Mouse (Mus musculus): Measurements from ENCODE around the gene Fuca2. TPM values are rescaled to one million over a fixed set of nuclear protein-coding genes. Genes with fewer than 3 reads are reported as not detected.
A peak's percentile ranks its signal among the peaks of the same experiment; 100 is the strongest.

Fuca2 gene
- total RNA-seq, 1 experiment from 2014 or later, result 95.9 TPM

DNA sequence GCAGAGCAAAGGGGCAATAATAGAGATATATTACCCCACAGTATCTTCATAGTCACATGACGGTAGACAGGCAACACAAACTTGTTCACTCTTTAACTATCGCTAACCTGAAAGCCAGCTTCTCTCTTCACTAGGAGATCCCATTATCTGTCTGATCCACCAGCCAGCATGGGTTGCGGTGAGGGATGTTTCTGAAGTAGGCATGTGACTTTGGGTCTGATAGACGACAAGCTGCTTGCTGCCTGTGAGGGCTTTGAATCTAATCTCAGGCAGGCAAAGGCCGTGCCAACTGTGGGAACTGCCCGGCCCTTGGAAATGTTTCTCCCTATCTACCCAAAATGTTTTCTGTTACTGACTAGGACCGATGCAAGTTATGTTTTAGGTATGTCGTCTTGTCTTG lies 3.0 kb downstream of the Fuca2 start:
- ATAC-seq (replicated peaks; ENCODE audit: insufficient number of reproducible peaks, low FRiP score, low TSS enrichment, poor library complexity, severe bottlenecking), result no peak

DNA sequence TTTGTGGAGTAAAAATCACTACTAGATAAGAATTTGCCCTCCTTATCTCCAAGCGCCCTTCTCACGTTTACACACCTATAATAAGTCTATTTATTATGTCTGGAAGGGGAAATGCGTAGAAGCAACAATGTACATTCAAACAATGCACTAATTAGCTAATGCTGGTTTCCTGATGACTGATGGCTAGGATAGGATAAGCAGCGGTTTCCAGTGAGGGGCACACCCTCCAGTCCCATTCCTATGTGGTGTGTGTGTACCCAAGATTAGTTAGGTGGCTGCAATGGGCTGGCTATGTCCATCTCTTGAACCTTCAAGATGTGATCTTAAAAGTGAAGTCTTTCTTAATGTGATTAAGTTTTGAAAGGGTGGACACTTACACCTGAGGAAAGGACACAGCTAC lies 22.5 kb downstream of the Fuca2 start:
- no peak for ATAC-seq (replicated peaks; ENCODE audit: insufficient number of reproducible peaks, low FRiP score, low TSS enrichment, poor library complexity, severe bottlenecking)

DNA sequence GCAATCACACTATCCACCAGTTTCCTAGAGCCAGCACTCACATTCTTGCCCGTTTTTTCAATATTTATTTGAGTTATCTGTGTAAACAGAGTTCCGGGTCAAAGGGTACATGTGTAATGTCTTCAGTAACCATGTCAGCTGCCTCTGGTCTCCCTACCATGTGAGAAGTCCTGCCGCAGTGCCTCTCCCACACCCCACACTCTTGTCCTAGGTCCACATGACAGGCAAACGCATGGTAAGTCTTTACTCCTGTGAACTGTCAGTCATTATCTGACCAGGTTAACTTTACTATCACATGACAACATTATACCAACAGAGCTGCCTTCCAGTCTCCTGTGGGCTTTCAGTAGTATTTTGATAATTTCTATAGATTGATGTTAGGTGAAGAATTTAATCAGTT lies 28.8 kb downstream of the Fuca2 start:
- ATAC-seq (replicated peaks; ENCODE audit: insufficient number of reproducible peaks, low FRiP score, low TSS enrichment, poor library complexity, severe bottlenecking), result no peak

DNA sequence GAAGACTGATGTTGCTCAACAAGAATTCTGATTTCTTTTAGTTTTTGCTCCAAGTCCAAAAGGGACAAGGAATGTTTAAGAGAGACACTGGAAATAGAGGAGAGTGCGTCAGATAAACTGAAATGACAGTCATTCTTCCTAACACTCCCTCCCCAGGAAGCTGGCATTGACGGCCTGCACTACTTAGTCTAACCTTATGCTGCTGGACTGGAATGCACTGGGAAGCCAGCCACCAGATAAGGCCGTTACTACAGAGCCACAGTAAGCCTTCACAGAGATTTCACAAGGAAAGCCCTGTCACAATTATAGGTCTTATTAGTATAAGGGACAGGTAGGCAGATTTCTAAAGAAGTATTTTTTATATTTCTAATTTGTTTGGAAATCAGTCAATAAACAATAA lies 35.4 kb downstream of the Fuca2 start:
- no peak for ATAC-seq (replicated peaks; ENCODE audit: insufficient number of reproducible peaks, low FRiP score, low TSS enrichment, poor library complexity, severe bottlenecking)

DNA sequence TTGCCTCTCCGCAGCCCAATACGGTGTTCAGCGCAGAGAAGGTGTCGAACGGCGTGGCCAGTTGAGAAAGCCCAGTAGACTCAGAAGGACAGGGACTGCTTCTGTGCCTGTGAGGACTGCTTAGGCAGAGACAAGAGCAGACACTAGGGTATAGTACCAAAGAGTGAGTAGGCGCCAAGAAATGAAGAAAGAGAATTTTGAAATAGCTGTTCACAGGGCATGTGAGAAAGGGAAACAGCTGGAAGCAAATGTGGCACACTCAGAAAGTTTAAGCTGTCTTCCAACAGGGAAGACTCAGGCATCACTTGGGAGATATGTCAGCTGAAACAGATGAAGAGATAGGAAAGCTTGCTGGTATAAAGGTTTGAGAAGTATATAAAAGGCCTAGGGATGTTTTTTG lies 37.4 kb downstream of the Fuca2 start:
- ATAC-seq (replicated peaks; ENCODE audit: insufficient number of reproducible peaks, low FRiP score, low TSS enrichment, poor library complexity, severe bottlenecking), result no peak

DNA sequence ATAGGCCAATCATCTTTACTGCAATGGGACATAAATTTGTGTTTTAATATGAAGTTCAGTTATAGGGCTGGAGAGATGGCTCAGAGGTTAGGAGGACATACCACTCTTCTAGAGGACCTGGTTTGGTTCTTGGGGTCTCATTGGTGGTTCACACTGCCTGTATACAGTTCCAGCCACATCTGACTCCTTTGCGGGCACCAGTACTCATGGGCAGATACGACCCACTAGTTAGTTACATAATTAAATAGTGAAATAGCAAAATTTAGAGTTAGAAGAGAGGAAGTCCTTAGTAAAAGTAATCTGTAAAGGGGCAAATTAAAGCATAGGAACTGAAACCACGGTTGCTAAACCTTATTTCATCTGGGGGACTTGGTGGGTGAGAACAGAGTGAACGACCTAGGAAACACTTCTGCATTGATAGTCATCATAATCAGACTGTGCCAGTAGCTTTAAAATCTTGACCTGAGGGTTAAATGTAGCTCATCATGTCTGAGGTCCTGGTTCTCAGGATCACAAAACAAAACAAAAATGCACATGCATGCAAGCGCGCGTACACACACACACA lies 40.5 kb downstream of the Fuca2 start:
- peak; percentile 63; the same call in 1 of the 2 replicates for ATAC-seq (replicated peaks; ENCODE audit: insufficient number of reproducible peaks, low FRiP score, low TSS enrichment, poor library complexity, severe bottlenecking)

DNA sequence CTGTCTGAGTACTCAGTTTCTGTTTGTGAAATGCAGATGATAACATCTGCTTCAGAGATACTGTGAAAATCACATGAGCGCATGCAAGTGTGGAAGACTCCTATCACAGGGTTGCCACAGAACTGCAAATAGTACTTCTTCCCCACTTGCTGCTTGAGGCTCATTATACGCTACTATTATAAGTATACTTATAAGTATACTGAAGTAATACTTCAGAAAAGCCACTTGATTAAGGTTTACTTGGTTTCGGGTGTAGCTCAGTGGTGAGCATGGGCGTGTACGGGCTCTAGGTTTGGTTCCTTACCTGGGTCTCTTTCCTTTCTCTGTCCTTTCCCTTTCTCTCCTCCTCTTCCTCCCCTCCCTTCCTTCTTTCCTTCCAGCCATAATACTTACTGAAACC lies 42.4 kb downstream of the Fuca2 start:
- no peak for ATAC-seq (replicated peaks; ENCODE audit: insufficient number of reproducible peaks, low FRiP score, low TSS enrichment, poor library complexity, severe bottlenecking)

DNA sequence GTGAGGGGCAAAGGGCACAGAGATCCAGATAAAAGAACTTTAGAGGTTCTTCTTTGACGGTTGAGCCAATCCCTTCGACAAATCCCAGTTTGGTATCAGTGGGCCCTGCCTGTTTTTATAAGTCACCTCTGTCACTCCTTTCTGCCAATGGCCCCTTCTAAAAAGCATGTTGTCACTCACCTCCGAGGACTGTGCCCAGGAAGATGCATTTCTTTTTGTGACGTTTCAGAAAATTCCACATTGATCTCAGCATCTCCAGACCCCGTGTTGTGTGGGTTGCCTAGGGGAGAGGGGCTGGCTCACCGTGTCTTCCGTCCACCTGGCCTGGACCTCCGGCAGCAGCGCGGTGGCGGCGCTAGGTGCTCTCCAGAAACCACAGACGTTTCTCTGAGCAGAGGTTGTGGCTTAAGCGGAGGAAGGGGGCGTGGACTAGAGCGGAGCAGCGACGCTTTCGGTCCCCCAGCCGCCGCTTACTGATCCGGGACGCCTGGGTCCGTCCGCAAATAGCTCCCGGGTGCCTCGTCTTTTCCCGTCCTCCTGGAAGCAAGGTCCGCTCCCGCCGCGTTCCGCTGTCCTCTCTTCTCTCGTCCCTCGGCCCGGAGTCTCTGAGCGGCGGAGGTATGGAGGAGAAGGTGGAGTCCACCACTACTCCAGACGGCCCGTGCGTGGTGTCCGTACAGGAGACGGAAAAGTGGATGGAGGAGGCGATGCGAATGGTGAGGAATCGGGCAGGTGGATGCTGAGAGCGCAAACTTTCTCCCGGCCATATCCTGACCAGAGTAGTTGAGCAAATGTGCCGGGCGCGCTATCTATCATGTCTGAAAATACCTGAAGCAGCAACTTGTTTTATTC lies 53.5 kb downstream of the Fuca2 start, which contains the start of the genes Adat2 and Pex3:
TSS of gene Adat2 (plus strand) at position 249 of the 852 bp plus-strand sequence.
TSS of gene Pex3 (minus strand) at position 497 of the 852 bp plus-strand sequence.
- peak; percentile 98 for ATAC-seq (replicated peaks; ENCODE audit: insufficient number of reproducible peaks, low FRiP score, low TSS enrichment, poor library complexity, severe bottlenecking)

DNA sequence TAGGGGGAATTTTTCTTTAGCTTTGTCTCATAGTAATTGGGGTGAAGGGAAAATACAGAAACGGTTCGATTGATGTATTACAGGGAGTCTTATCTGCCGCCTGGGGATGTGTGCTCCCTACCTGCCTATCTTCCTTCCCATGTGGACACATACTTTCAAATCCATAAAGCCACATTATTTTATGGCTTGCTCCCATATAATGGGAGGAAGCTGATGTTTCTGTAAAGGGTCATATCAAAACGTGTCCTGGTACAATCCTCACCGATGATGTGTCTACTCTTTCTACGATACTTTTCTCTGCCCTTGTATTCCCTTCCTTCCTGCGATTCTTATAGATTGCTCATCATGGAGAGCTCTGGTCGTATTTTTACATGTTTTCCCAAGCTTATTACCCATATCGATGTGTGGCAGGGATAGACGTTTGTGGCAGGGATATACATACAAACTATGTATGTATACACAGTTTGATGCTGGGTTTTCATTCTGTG lies 54.2 kb downstream of the Fuca2 start:
- ATAC-seq (replicated peaks; ENCODE audit: insufficient number of reproducible peaks, low FRiP score, low TSS enrichment, poor library complexity, severe bottlenecking), result no peak

DNA sequence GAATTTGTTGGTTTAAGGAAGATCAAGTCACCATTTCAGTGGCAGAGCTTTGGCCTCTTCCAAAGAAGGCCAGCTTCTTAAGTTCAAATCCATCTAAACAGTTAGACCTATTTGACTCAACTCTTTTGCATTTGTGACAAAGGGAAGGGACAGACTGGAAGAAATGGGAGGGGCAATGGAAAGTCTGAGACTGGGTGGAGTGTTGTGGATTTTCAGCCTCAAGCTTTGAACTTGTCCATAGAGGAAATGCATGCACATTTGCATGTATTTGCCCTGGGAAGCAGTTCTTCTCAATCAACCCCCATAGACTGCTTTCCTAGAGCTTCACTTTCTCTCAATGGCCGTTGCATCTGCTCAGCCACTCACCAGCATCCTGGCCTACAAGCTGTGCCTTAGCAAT lies 55.0 kb downstream of the Fuca2 start:
- no peak for ATAC-seq (replicated peaks; ENCODE audit: insufficient number of reproducible peaks, low FRiP score, low TSS enrichment, poor library complexity, severe bottlenecking)

DNA sequence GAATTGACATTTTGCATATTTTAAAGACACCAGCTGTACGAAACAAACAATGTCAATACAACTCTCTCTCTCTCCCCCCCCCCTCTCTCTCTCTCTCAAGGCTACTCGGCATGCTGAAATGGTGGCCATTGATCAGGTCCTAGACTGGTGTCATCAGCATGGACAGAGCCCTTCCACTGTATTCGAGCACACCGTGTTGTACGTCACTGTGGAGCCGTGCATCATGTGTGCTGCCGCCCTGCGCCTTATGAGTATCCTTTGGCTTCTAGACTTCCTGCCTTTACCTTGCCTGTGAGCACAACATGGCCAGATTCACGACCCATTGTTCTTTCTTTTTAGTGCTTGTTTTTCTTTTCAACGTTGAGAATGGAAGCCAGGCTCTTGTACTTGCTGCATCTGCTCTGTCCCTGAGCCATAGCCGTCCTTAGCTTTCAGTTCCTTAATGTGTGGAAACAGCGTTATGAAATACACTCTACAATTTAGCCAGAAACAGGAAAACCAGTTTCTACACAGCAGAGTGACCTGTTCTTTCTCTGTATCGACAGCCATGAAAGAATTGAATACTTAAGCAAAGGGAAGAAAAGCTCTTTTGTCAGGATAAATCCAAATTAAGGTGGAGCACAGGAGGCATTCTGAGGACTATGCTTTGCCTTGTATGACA lies 60.8 kb downstream of the Fuca2 start:
- ATAC-seq (replicated peaks; ENCODE audit: insufficient number of reproducible peaks, low FRiP score, low TSS enrichment, poor library complexity, severe bottlenecking), result peak; percentile 70

DNA sequence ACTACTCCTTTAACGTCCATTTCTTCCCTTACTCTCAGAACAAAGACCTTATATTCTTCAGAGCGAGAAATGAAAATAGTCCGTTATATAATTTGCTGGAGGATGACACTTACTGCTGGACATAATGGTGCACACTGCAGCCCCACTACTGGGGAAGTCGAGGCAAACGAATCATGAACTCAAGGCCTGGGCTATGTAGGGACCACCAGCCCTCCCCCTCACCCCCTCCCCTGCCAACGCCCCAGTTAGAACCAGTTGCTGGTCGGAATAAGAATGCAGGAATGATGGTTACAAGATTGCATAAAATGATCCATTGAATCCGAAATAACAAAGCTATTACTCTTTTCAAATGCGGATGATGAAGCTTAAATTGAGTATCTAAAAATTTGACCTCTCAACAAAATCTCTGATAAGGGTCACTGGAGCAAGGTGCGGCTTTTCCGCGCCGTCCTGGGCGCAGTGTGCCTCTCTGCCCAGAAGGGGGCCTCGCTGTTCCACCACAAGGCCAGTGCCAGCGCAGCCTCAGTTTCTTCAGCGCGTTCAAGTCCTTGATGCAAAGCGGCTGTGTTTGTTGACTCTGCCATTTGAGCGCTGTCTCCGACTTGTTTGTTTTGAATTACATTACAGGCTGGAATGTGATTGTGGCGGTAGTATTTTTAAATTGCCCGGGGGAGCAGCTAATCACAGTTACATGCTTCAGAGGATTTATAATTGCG lies 65.2 kb downstream of the Fuca2 start:
- ATAC-seq (replicated peaks; ENCODE audit: insufficient number of reproducible peaks, low FRiP score, low TSS enrichment, poor library complexity, severe bottlenecking), result no peak

DNA sequence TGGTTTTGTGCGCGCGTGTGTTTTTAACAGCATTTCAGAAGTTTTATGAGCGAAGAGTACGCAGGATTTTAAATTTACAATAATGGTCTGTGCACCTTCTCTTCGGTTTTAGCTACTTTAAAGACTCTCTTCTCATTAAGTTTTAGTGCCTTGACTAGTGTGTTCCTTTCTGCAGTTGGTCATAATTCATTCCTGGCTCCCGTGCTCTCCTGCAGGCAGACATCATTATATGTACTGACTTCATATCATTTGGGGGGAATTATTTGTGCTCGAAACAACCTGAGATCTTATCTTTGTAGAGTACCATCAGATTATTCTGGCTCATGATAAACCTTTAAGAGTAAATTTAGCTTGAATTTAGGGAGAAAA lies 65.7 kb downstream of the Fuca2 start:
- no peak for ATAC-seq (replicated peaks; ENCODE audit: insufficient number of reproducible peaks, low FRiP score, low TSS enrichment, poor library complexity, severe bottlenecking)

DNA sequence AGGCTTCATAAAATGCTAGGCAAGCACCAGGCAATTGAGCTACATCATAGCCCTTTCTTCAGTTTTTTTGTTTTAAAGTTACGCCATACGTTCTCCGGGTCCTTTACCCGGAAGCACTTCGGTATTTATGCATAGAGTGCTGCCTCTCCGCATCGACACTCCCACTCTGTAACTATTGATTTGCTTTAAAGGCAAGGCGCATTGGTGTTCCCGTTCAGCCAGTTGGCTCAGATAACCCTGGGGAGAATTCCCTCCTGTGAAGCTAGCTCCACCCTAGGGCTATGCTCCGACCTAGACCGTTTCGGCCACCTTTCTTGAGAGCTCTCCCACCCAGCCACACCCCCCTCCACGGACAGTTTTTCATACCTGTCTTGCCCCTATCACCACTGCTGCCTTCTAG lies 67.1 kb downstream of the Fuca2 start:
- no peak for ATAC-seq (replicated peaks; ENCODE audit: insufficient number of reproducible peaks, low FRiP score, low TSS enrichment, poor library complexity, severe bottlenecking)

Other genes starting within 250 kb of the Fuca2 start
- 15.6 to 23.5 TPM (median 18.2 TPM) in 3 replicates for gene Phactr2, start 25.1 kb upstream of the Fuca2 start, total RNA-seq (2017)
- 1.6 to 2.9 TPM (median 1.7 TPM) in 3 replicates for gene Adat2, start 53.4 kb downstream of the Fuca2 start, total RNA-seq (2017)
- gene Pex3, start 53.6 kb downstream of the Fuca2 start, total RNA-seq (2017), result 18.2 to 27.8 TPM (median 21.1 TPM) in 3 replicates